Mouse (Mus musculus): Measurements from ENCODE around the gene Atp6v0b.
A peak's percentile ranks its signal among the peaks of the same experiment; 100 is the strongest.

Gene Atp6v0b

DNA sequence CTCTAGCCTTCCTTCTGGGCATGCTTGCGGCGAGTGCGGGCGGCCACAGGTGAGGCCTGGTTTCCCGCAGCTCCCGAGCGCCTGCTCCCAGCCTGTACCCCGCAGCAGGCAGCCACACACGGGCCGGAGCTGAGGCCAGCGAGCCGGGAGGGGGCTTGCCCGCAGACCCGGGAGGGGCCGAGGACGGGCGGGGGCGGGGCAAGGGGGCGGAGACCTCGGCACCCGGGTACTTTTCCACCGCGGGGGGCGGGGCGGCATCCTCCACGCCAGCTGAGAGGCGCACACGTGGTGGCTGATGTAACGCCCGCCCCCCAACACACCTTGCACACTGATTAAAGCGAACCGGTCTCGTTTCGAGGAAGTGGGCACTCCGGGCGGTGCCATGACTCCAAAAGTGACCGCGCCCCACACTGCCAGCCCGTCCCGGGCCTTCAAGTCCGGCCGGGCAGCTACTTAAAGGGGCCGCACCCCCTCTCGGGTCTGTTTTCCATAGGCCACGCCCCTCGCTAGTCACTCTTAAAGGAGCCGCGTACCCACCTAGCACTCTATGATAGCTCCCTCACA lies 50.8 kb downstream of the Atp6v0b start:
- DNase-seq (ENCODE audit: low read depth) = peak; percentile 84

DNA sequence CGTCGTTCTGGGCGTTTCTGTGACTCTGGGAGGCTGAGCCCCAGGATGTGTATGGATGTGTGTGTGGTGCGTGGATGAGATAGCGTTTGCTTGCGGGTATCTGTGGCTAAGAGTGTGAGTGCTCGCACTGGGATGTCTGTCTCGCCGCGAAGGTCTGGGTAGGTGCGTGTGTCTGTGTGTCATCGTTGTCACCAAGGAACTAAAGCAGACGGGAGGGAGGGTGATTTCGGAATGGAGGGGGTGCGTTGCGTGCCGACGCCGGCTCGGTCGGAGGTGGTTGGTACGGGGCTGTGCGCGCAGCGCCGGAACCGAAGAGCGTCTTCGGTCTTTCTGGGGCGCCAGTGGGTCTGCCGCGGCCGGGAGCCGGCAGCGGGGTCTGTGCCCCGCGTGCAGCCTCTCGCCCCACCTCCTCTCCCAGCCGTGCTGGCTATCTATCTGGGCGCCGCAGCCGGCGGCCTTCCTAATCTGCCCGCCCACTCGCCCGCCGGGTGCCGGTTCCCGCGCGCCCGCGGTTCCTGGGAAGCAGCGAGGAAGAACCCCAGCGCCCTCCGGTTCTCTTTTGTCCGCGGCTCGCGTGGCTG lies 51.5 kb downstream of the Atp6v0b start:
- DNase-seq (ENCODE audit: low read depth) = peak; percentile 51

DNA sequence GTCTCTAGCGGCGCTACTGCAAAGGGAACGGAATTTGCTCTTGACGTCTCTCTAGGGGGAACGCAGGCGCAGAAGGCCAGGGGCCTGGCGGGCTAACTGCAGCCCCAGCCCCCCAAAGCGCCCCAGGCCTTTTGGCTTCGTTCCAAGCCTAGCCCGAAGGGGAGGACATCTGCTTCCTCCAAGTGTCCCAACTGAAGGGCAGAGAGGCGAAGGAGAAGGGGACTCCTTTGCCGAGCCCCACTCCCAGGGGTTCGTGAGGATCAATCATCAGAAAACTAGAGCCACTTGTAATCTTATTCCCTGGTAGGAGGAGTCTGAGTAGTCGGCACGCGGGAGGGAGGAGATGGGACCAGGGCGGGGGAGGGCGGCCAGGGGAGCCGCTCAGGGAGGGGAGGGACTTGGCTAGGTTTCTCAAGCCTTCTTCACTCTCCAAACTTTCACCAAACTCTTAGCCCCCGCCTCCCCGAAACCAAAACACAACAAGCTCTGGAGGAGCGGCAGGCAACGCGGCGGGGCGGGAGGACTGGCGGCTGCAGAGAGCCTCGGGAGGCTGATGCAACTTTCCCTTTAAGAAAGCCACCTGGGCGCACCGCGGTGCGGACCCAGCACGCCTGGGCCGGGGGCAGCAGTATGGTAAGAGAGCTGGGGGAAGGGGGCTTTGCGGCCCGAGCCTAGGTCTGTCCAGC lies 52.1 kb downstream of the Atp6v0b start:
- peak; percentile 40 for DNase-seq (ENCODE audit: low read depth)

DNA sequence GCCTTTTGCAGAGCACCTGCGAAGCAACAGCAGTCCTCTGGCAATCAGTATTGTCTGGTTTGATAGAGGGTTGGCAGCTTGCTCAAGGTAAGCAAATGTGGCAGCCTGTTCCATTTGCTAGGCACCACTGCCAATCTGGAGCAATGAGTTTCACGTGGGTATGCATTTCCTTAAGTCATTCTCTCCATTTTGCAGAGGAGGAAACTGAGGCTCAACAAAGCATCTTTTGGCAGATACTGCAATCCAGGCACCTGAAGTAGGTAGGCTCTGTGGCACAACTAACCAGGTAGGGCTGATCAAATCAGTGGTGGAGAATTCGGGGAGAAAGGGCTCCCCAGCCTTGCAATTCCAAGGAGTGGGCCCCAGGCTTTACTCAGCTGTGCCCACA lies 52.7 kb downstream of the Atp6v0b start, which contains the start of gene Slc6a9:
Gene Slc6a9 (plus strand): TSS at position 50 of the 388 bp plus-strand sequence.
- no peak for DNase-seq (ENCODE audit: low read depth)

All from naive thymus-derived CD4-positive, alpha-beta T cell, adult 2 months (primary cell).